ENCODE assay signal across 9 mouse cellular contexts in the genomic region with DNA sequence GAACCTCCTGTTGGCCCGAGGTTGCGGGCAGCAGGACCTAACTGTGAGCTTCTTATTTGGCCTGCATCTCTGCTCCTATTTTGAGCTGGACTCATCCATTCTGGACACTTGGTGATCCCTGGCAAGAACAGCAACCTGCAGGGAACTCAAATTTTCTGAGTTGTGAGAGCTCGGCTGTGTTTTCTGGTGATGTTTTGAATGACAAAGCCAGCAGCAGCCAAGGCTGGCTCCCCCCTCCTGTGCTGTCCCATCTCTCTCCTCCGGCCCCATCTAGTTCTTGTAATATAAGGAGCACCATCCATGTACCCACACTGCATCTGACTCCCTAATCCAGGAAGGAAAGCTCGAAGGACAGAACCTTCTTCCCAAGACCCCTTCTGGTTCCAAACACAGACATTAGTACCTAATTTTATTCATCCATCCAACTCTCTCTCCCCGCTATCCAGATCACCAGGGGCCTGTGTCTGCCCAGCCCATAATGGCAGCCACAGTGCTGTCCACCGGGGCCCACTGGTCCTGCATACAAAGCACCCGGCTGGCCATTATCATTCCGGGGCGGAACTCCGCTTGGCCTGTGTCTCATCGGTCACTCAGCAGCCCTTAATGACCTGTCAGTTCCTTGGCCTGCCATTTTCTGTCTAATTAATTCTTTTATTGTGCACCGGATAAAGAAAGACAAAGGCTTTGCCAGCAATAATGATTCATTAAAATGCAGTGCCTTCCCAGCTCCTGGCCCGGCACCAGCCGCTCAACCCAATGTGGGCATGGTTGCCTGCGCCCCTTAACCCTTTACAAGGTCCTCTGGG. TPM values are rescaled to one million over a fixed set of nuclear protein-coding genes. Genes with fewer than 3 reads are reported as not detected.
DNase-seq lines count a peak whose midpoint lies in the region; ATAC-seq lines count a peak whose summit lies in the region.
"Had no signal": no experiment of that assay in that cellular context is flagged by ENCODE, and none has a peak within 500 bp of the region (broad histone marks: within the 10 kb centered on the region; RNA-seq: fewer than 3 reads in every experiment).

No protein-coding gene starts in this region.

- peak overlapping the region; percentile 90 for H3K27ac ChIP-seq in forebrain, embryonic 12.5 days
- H3K27ac ChIP-seq in neural tube, embryonic 13.5 days (replicated peaks): peak overlapping the region; percentile 78

- H3K4me2 ChIP-seq in forebrain, embryonic 12.5 days: peak overlapping the region; percentile 29
- no peak overlapping the region for H3K4me2 ChIP-seq in neural tube, embryonic 13.5 days

- H3K9me3 ChIP-seq in forebrain, embryonic 12.5 days: no peaks in the 10 kb centered on the region
- no peaks in the 10 kb centered on the region for H3K9me3 ChIP-seq in neural tube, embryonic 13.5 days

- no peaks in the 10 kb centered on the region for H3K36me3 ChIP-seq in forebrain, embryonic 12.5 days (replicated peaks)
- no peaks in the 10 kb centered on the region for H3K36me3 ChIP-seq in neural tube, embryonic 13.5 days

- peak; percentile 90 for ATAC-seq in forebrain, embryonic 12.5 days (ENCODE audit: low FRiP score)
- peak; percentile 82 for ATAC-seq in neural tube, embryonic 13.5 days (ENCODE audit: low read depth)

- 16% methylated on average over 16 of the region's 16 CpGs for WGBS in forebrain, embryonic 12.5 days
- 24% methylated on average over 16 of the region's 16 CpGs for WGBS in neural tube, embryonic 13.5 days

- DNase-seq in embryo, embryonic 10.5 days (ENCODE audit: low spot score): peak; percentile 80
- peak; percentile 78 for DNase-seq in layer of hippocampus, adult 9-11 months
- DNase-seq in spleen, postnatal 36 days (ENCODE audit: low spot score in 2 of 2): no peak
- DNase-seq in thymus, postnatal 25 days: no peak
- no peak for DNase-seq in gastrocnemius, adult 18-20 months (ENCODE audit: low spot score)
- DNase-seq: liver had no signal

- no peak overlapping the region for H3K9ac ChIP-seq in forebrain, embryonic 12.5 days
- no peak overlapping the region for H3K9ac ChIP-seq in neural tube, embryonic 13.5 days

- H3K4me3 ChIP-seq in forebrain, embryonic 12.5 days (replicated peaks): no peak overlapping the region
- H3K4me3 ChIP-seq in neural tube, embryonic 13.5 days: no peak overlapping the region

- peaks cover 64% of the 10 kb centered on the region for H3K4me1 ChIP-seq in forebrain, embryonic 12.5 days
- peaks cover 69% of the 10 kb centered on the region for H3K4me1 ChIP-seq in neural tube, embryonic 13.5 days (replicated peaks)

- peaks cover 17% of the 10 kb centered on the region for H3K27me3 ChIP-seq in forebrain, embryonic 12.5 days
- H3K27me3 ChIP-seq in neural tube, embryonic 13.5 days: peaks cover 9% of the 10 kb centered on the region; the same call in 1 of the 2 replicates

RNA-seq across cellular contexts. Expression of gene Sox8, which starts 9.1 kb away (rescaled TPM):
- 10.3 and 15.1 TPM in 2 replicates for polyA plus RNA-seq in forebrain, embryonic 12.5 days (2016; fragmentation: Nextera tagmentation; extraction: Ambion mirVana)
- 10.8 and 11.6 TPM in 2 replicates for polyA plus RNA-seq in neural tube, embryonic 13.5 days (2015; fragmentation: Nextera tagmentation; extraction: Ambion mirVana)
- total RNA-seq in gastrocnemius, adult 18-20 months (2021): under 1 TPM; 0.37 to 0.59 TPM
- total RNA-seq: neutrophil, adult 5-6 weeks had no signal

RNA-seq across cellular contexts. Expression of gene Lmf1, which starts 17.5 kb away (rescaled TPM):
- polyA plus RNA-seq in forebrain, embryonic 12.5 days (2016; fragmentation: Nextera tagmentation; extraction: Ambion mirVana): 17.8 and 21.0 TPM in 2 replicates
- 24.9 and 26.2 TPM in 2 replicates for polyA plus RNA-seq in neural tube, embryonic 13.5 days (2015; fragmentation: Nextera tagmentation; extraction: Ambion mirVana)
- 10 to 100 TPM; 11.3 to 12.6 TPM for total RNA-seq in gastrocnemius, adult 18-20 months (2021)

Comparison
In these comparisons a context has a peak if more than half of its experiments do, and no peak if none do; other contexts are left out.
1. DNase-seq: peak in embryo, embryonic 10.5 days (single experiment) and layer of hippocampus, adult 9-11 months (single experiment); none in spleen, postnatal 36 days (0 of 2), thymus, postnatal 25 days (single experiment) and gastrocnemius, adult 18-20 months (single experiment).